20 mouse cellular contexts compared by ENCODE assay signal in genomic region chr8:45821650-45822049, GRCm38 (mm10).
A peak's percentile ranks its signal among the peaks of the same experiment; 100 is the strongest.
DNase-seq lines count a peak whose midpoint lies in the region; ATAC-seq and TF ChIP-seq lines count a peak whose summit lies in the region.
"Had no signal": no experiment of that assay in that cellular context is flagged by ENCODE, and none has a peak within 500 bp of the region (broad histone marks: within the 10 kb centered on the region; RNA-seq: fewer than 3 reads in every experiment).

No protein-coding gene starts in this region.

- H3K36me3 ChIP-seq in embryonic facial prominence, embryonic 14.5 days (ENCODE audit: control insufficient read depth, insufficient read depth, low read length): no peaks in the 10 kb centered on the region
- no peaks in the 10 kb centered on the region for H3K36me3 ChIP-seq in embryonic facial prominence, embryonic 10.5 days (replicated peaks)
- no peaks in the 10 kb centered on the region; the same call in 1 of the 2 replicates for H3K36me3 ChIP-seq in kidney, postnatal 0 days (ENCODE audit: insufficient read depth, low read length)
- no peaks in the 10 kb centered on the region for H3K36me3 ChIP-seq in kidney, adult 2 months (ENCODE audit: control insufficient read depth, insufficient read depth, low read length)
- no peaks in the 10 kb centered on the region; the same call in 1 of the 2 replicates for H3K36me3 ChIP-seq in stomach, embryonic 15.5 days
- H3K36me3 ChIP-seq: liver, embryonic 13.5 days had no signal

- no peak overlapping the region for H3K4me2 ChIP-seq in embryonic facial prominence, embryonic 14.5 days (ENCODE audit: low read depth, low read length)
- H3K4me2 ChIP-seq in kidney, postnatal 0 days (ENCODE audit: low read length): no peak overlapping the region
- H3K4me2 ChIP-seq in stomach, embryonic 15.5 days: no peak overlapping the region
- H3K4me2 ChIP-seq: forebrain, embryonic 12.5 days; liver, embryonic 13.5 days; midbrain, embryonic 12.5 days had no signal

- no peak for TF ChIP-seq POLR2A in kidney, adult 2 months (IDR thresholded peaks at IDR 0.05; ENCODE audit: low read depth, low read length)

- TF ChIP-seq CTCF in kidney, postnatal 0 days (IDR thresholded peaks at IDR 0.05; ENCODE audit: low read depth): no peak
- TF ChIP-seq CTCF in kidney, adult 2 months (conservative IDR thresholded peaks at IDR 0.05; ENCODE audit: insufficient read depth, insufficient read length, low read depth, low read length): no peak

- H3K4me3 ChIP-seq in embryonic facial prominence, embryonic 14.5 days (ENCODE audit: low read depth, low read length): no peak overlapping the region
- H3K4me3 ChIP-seq in embryonic facial prominence, embryonic 10.5 days: no peak overlapping the region
- no peak overlapping the region for H3K4me3 ChIP-seq in kidney, postnatal 0 days (replicated peaks; ENCODE audit: low read depth, low read length)
- H3K4me3 ChIP-seq in kidney, adult 2 months (ENCODE audit: insufficient read depth, low read depth, low read length): no peak overlapping the region
- H3K4me3 ChIP-seq in stomach, embryonic 15.5 days (replicated peaks): no peak overlapping the region
- H3K4me3 ChIP-seq: forebrain, embryonic 12.5 days; heart, adult 2 months; left cerebral cortex, adult 2 months; liver, embryonic 13.5 days; midbrain, embryonic 12.5 days had no signal

- H3K4me1 ChIP-seq in embryonic facial prominence, embryonic 14.5 days (ENCODE audit: control insufficient read depth, insufficient read depth, low read length): no peaks in the 10 kb centered on the region
- no peaks in the 10 kb centered on the region for H3K4me1 ChIP-seq in embryonic facial prominence, embryonic 10.5 days
- H3K4me1 ChIP-seq in kidney, postnatal 0 days (replicated peaks; ENCODE audit: insufficient read depth, low read length): no peaks in the 10 kb centered on the region
- H3K4me1 ChIP-seq in kidney, adult 2 months (ENCODE audit: control insufficient read depth, insufficient read depth, low read length): no peaks in the 10 kb centered on the region
- H3K4me1 ChIP-seq in stomach, embryonic 15.5 days: no peaks in the 10 kb centered on the region
- H3K4me1 ChIP-seq: forebrain, embryonic 12.5 days; liver, embryonic 13.5 days; midbrain, embryonic 12.5 days had no signal

- no peak overlapping the region for H3K9ac ChIP-seq in embryonic facial prominence, embryonic 14.5 days (ENCODE audit: low read depth, low read length)
- H3K9ac ChIP-seq in kidney, postnatal 0 days (ENCODE audit: low read depth, low read length): no peak overlapping the region
- H3K9ac ChIP-seq in stomach, embryonic 15.5 days: no peak overlapping the region
- H3K9ac ChIP-seq: forebrain, embryonic 12.5 days; liver, embryonic 13.5 days; midbrain, embryonic 12.5 days had no signal

- H3K27ac ChIP-seq in embryonic facial prominence, embryonic 14.5 days (replicated peaks; ENCODE audit: low read depth, low read length): no peak overlapping the region
- H3K27ac ChIP-seq in embryonic facial prominence, embryonic 10.5 days (replicated peaks): no peak overlapping the region
- no peak overlapping the region for H3K27ac ChIP-seq in kidney, postnatal 0 days
- H3K27ac ChIP-seq in kidney, adult 2 months (ENCODE audit: insufficient read depth, low read depth, low read length): no peak overlapping the region
- H3K27ac ChIP-seq in stomach, embryonic 15.5 days: peak overlapping the region; percentile 33
- H3K27ac ChIP-seq: forebrain, embryonic 12.5 days; heart, adult 2 months; left cerebral cortex, adult 2 months; liver, embryonic 13.5 days; midbrain, embryonic 12.5 days had no signal

- WGBS in embryonic facial prominence, embryonic 14.5 days: 63% methylated on average over 5 of the region's 5 CpGs
- 85% methylated on average over 5 of the region's 5 CpGs for WGBS in embryonic facial prominence, embryonic 10.5 days
- 51% methylated on average over 5 of the region's 5 CpGs for WGBS in kidney, postnatal 0 days
- 75% methylated on average over 5 of the region's 5 CpGs for WGBS in kidney, adult 2 months
- 64% methylated on average over 5 of the region's 5 CpGs for WGBS in stomach, embryonic 15.5 days

- H3K9me3 ChIP-seq in embryonic facial prominence, embryonic 14.5 days (ENCODE audit: control insufficient read depth, low read length): no peaks in the 10 kb centered on the region
- H3K9me3 ChIP-seq in embryonic facial prominence, embryonic 10.5 days: no peaks in the 10 kb centered on the region
- H3K9me3 ChIP-seq in kidney, postnatal 0 days (replicated peaks; ENCODE audit: low read length): no peaks in the 10 kb centered on the region
- no peaks in the 10 kb centered on the region for H3K9me3 ChIP-seq in stomach, embryonic 15.5 days
- H3K9me3 ChIP-seq: forebrain, embryonic 12.5 days; liver, embryonic 13.5 days; midbrain, embryonic 12.5 days had no signal

- no peaks in the 10 kb centered on the region for H3K27me3 ChIP-seq in embryonic facial prominence, embryonic 14.5 days (replicated peaks; ENCODE audit: control insufficient read depth, insufficient read depth, low read length)
- H3K27me3 ChIP-seq in embryonic facial prominence, embryonic 10.5 days (replicated peaks; ENCODE audit: low read depth, poor library complexity, severe bottlenecking): no peaks in the 10 kb centered on the region
- no peaks in the 10 kb centered on the region for H3K27me3 ChIP-seq in kidney, postnatal 0 days (ENCODE audit: insufficient read depth, low read length)
- H3K27me3 ChIP-seq in kidney, adult 2 months (replicated peaks; ENCODE audit: control insufficient read depth, insufficient read depth, low read length): no peaks in the 10 kb centered on the region
- no peaks in the 10 kb centered on the region for H3K27me3 ChIP-seq in stomach, embryonic 15.5 days (replicated peaks)
- H3K27me3 ChIP-seq: forebrain, embryonic 12.5 days; liver, embryonic 13.5 days; midbrain, embryonic 12.5 days had no signal

- DNase-seq in embryonic facial prominence, embryonic 14.5 days (ENCODE audit: low spot score): peak; percentile 57
- no peak for DNase-seq in embryonic facial prominence, embryonic 10.5 days (ENCODE audit: low spot score)
- DNase-seq in kidney, postnatal 0 days (ENCODE audit: low spot score): peak; percentile 59
- no peak for DNase-seq in kidney, adult 2 months
- DNase-seq in lung, postnatal 10 days: peak; percentile 32
- no peak for DNase-seq in lung, postnatal 4 days
- no peak for DNase-seq in cerebellum, adult 11-12 months
- DNase-seq: adrenal gland, postnatal 10 days; cerebellum, adult 9-11 months; gastrocnemius, postnatal 36 days; heart, adult 2 months; heart, postnatal 14 days; kidney, adult 18-20 months; liver, embryonic 13.5 days; lung, adult 2 months; thymus, postnatal 14 days had no signal

- no peak for ATAC-seq in embryonic facial prominence, embryonic 14.5 days (ENCODE audit: low read depth)
- no peak for ATAC-seq in kidney, postnatal 0 days (replicated peaks; ENCODE audit: low FRiP score, low read depth)
- ATAC-seq in stomach, embryonic 15.5 days (ENCODE audit: insufficient read depth, low FRiP score, low read depth): no peak

Comparison
In these comparisons a context has a peak if more than half of its experiments do, and no peak if none do; other contexts are left out.
1. DNase-seq: peak in embryonic facial prominence, embryonic 14.5 days (single experiment), kidney, postnatal 0 days (single experiment) and lung, postnatal 10 days (single experiment); none in embryonic facial prominence, embryonic 10.5 days (single experiment), kidney, adult 2 months (single experiment), lung, postnatal 4 days (0 of 2) and cerebellum, adult 11-12 months (single experiment).